Mouse (Mus musculus): ENCODE results near the gene Fem1b.

DNA sequence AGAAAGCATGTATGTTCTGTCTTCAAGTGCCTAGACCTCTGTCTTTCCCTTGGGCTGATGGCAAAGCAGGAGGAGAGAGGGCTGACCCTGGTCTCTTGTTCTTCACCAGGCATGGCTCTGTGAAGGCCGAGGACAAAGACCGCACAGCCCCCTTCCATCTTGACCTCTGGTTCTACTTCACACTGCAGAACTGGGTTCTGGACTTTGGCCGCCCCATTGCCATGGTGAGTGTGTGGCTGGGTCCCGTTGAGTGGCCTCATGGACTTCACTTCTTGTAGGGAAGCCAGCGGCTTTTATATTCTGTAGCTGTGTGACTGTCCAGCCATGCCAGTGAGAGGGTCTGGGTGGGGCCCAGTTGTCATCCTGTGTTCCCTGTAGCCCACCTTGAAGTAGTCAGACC, 32.7 kb upstream of the Fem1b start:
- TF ChIP-seq CTCF (IDR thresholded peaks at IDR 0.05; ENCODE audit: low read depth, low read length): no peak
- TF ChIP-seq GATA2 (IDR thresholded peaks at IDR 0.05; ENCODE audit: borderline replicate concordance, low read depth, low read length): no peak
- TF ChIP-seq GATA1 (IDR thresholded peaks at IDR 0.05; ENCODE audit: borderline replicate concordance, low read length): no peak

Data from G1E (cell line).